Mouse (Mus musculus) neural tube, embryonic 14.5 days (tissue): ENCODE data around the gene Mgat2. TPM values are rescaled to one million over a fixed set of nuclear protein-coding genes. Genes with fewer than 3 reads are reported as not detected.

Experiments
- ATAC-seq: fragments of 200-750 bp; cut with Nextera tagmentation; 2 replicates; pipeline ENCODE4 v1.8.0; 2017; ENCODE audit warnings: low read depth, mild to moderate bottlenecking, moderate TSS enrichment, moderate library complexity
- H3K27ac ChIP-seq: fragments of 300-500 bp; sonication (generic); 2 replicates; pipeline ENCODE4 v1.5.1; 2014; ENCODE audit warnings: low read depth, mild to moderate bottlenecking, control low read depth, low read length, moderate library complexity, mixed read lengths
- H3K27me3 ChIP-seq: fragments of 300-500 bp; sonication (generic); 2 replicates; pipeline ENCODE4 v1.6.1; 2014; ENCODE audit warnings: low read length; ENCODE audit not compliant: control insufficient read depth, insufficient read depth
- H3K36me3 ChIP-seq: fragments of 300-500 bp; sonication (generic); 2 replicates; pipeline ENCODE4 v1.6.1; 2014; ENCODE audit warnings: low read length, mixed read lengths; ENCODE audit not compliant: control insufficient read depth, insufficient read depth
- H3K4me1 ChIP-seq: fragments of 300-500 bp; sonication (generic); 2 replicates; pipeline ENCODE4 v1.6.1; 2014; ENCODE audit warnings: low read length; ENCODE audit not compliant: control insufficient read depth, insufficient read depth
- H3K4me2 ChIP-seq: fragments of 300-500 bp; sonication (generic); 2 replicates; pipeline ENCODE4 v1.6.1; 2014; ENCODE audit warnings: mild to moderate bottlenecking, low read depth, low read length, control low read depth
- H3K4me3 ChIP-seq: fragments of 300-500 bp; sonication (generic); 2 replicates; pipeline ENCODE4 v1.5.1; 2014; ENCODE audit warnings: low read depth, low read length, control low read depth, mixed read lengths
- H3K9ac ChIP-seq: fragments of 300-500 bp; sonication (generic); replicated peaks from 2 replicates; pipeline ENCODE4 v1.6.1; 2014; ENCODE audit warnings: low read depth, mild to moderate bottlenecking, control low read depth, low read length, mixed read lengths
- H3K9me3 ChIP-seq: fragments of 300-500 bp; sonication (generic); 2 replicates; pipeline ENCODE4 v1.6.1; 2016; ENCODE audit warnings: low read length; ENCODE audit not compliant: control insufficient read depth
- WGBS: fragments of 180-500 bp; shearing (Covaris S2); extraction: QIAGEN DNeasy Blood & Tissue Kit; methylation state at CpG from one replicate; pipeline ENCODE4 v1.1.7; 2014; 5-methylcytosine and 5-hydroxymethylcytosine counted together
- polyA plus RNA-seq: library from polyadenylated mRNA; unstranded; fragments of >200 nt; fragmentation: Nextera tagmentation; extraction: Ambion mirVana; gene quantifications from 2 replicates; pipeline ENCODE4 v1.2.1, GENCODE M21; 2014

Mgat2 gene
- polyA plus RNA-seq, 1 experiment from 2014 or later: 36.8 TPM

DNA sequence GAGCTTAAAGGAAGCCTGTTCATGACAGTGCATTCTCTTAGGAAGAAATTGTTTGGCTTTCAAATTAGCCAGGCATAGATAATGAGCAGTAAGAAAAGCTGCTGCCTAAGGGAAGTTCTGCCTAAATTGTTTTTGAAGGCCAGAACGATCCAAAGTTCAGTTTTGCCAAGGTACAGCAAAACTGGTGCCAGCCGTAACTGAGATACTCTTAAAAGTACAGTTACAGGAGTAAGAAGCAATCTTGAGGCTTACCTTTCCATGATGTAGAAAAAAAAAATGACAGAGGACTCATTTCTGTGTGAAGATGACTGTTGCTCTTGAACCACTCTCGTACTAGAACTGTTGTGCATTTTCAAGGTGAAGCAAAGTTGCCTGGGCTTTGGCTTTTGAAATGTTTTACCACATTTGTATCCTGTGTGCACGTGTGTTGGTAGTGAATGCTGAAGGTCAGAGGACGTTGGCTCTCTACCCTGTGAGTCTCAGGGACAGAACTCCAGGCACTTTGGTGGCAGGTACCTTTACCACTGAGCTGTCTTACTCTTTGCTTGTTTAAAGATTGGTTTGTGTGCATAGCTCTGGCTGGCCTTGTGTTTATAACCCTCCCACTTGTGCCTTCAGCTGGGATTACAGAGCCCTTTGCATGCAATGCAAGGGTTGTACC is 3.0 kb downstream of the Mgat2 start:
- peak overlapping the region; percentile 14; the same call in 1 of the 2 replicates for H3K4me2 ChIP-seq
- no peak overlapping the region for H3K4me3 ChIP-seq
- no peak for ATAC-seq
- H3K27ac ChIP-seq: no peak overlapping the region
- WGBS: 77% methylated on average over 5 of the region's 5 CpGs
- peaks cover 15% of the 10 kb centered on the region for H3K4me1 ChIP-seq
- H3K9me3 ChIP-seq: no peaks in the 10 kb centered on the region
- peaks cover 3% of the 10 kb centered on the region; the same call in 1 of the 2 replicates for H3K36me3 ChIP-seq
- H3K27me3 ChIP-seq: no peaks in the 10 kb centered on the region
- no peak overlapping the region; the same call in 1 of the 2 replicates for H3K9ac ChIP-seq

DNA sequence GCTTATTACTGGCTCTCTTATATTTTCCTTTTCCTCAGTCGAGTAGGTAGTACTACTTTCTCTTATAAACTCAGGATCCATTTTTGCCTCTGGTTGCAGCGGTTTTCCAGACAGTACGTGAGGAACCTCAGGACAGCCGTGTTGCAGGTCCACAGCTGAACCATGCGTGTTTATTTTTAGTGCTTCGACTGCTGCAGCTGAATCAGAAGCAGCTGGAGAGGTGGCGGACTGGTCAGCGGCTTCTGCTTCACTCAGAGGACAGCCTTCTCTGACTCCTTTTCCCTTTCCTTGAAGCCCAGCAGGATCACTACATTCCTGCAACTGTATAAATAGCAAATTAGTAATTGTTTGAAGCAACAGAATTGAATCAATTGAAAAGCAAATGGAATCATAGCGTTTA is 6.1 kb downstream of the Mgat2 start:
- Histone ChIP-seq H3K4me3 (no peak overlapping the region), H3K27ac (no peak overlapping the region), H3K27me3 (no peaks in the 10 kb centered on the region)

DNA sequence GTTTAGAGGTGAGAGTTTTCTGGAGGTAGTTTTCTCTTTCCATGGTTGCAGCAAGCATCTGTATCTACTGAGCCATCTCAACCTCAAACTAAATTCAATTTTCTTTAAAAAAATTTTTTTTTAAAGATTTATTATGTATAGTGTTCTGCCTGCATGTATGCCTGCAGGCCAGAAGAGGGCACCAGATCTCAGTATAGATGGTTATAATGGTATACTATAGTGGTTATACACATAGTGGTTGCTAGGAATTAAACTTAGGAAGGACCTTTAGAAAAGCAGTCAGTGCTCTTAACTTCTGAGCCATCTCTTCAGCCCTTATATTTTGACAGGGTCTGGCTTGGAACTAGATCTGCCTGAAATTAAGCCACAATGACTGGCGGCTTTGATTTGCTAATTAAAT is 6.6 kb downstream of the Mgat2 start:
- H3K27ac ChIP-seq: no peak overlapping the region
- peaks cover 3% of the 10 kb centered on the region; the same call in 1 of the 2 replicates for H3K36me3 ChIP-seq
- H3K4me1 ChIP-seq: peaks cover 6% of the 10 kb centered on the region
- no peaks in the 10 kb centered on the region for H3K9me3 ChIP-seq
- H3K4me2 ChIP-seq: no peak overlapping the region
- ATAC-seq: no peak
- no peak overlapping the region for H3K4me3 ChIP-seq
- WGBS: 92% methylated on average over 1 of the region's 1 CpGs
- no peaks in the 10 kb centered on the region for H3K27me3 ChIP-seq
- H3K9ac ChIP-seq: no peak overlapping the region

More for the DNA sequence above, 6.1 kb downstream of the Mgat2 start:
- WGBS: 89% methylated on average over 9 of the region's 9 CpGs
- peaks cover 10% of the 10 kb centered on the region for H3K4me1 ChIP-seq
- peaks cover 3% of the 10 kb centered on the region; the same call in 1 of the 2 replicates for H3K36me3 ChIP-seq
- no peak overlapping the region for H3K9ac ChIP-seq
- H3K9me3 ChIP-seq: no peaks in the 10 kb centered on the region
- no peak for ATAC-seq
- H3K4me2 ChIP-seq: no peak overlapping the region

DNA sequence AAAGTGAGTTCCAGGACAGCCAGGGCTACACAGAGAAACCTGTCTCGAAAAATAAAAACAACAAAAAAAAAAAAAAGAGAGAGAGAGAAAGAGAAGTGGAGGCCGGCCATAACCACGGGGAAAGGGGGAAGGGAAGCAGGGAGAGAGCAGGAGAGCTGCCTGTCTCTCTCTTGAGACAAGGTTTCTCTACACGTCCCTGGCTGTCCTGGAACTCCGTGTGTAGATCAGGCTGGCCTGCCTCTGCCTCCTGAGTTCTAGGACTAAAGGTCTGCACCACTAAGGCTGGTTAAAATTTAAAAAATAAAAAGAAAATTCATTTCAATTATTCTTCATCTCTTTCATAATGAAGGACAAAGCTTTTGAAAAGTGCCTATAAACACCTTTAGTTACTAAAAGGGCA is 7.4 kb downstream of the Mgat2 start:
- Histone ChIP-seq H3K9ac (no peak overlapping the region), H3K9me3 (no peaks in the 10 kb centered on the region), H3K4me2 (no peak overlapping the region), H3K27me3 (no peaks in the 10 kb centered on the region), H3K4me1 (peaks cover 8% of the 10 kb centered on the region; the same call in 1 of the 2 replicates), H3K36me3 (peaks cover 3% of the 10 kb centered on the region; the same call in 1 of the 2 replicates), H3K27ac (no peak overlapping the region), H3K4me3 (no peak overlapping the region)
- WGBS: 92% methylated on average over 5 of the region's 5 CpGs
- no peak for ATAC-seq

DNA sequence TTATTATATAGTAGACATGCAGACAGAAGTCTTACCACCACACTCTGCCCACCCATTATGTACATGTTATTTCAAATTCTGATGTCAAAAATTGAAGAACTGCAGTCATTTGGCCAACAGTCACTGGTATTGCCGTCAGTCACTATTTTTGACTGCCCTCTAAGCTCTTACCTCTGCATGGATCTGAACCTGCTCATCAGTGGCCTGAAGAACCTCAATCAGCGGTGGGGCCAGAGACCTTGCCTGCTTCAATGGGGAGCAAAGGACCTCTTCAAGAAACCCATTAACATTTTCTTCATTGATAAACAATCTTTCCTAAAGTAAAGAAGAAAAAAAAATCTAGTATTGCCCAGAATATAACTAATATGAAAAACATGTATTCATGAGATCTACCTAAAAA is 8.7 kb downstream of the Mgat2 start:
- Histone ChIP-seq H3K36me3 (peaks cover 3% of the 10 kb centered on the region; the same call in 1 of the 2 replicates), H3K4me3 (no peak overlapping the region), H3K27ac (no peak overlapping the region), H3K27me3 (no peaks in the 10 kb centered on the region), H3K9me3 (no peaks in the 10 kb centered on the region), H3K4me1 (peaks cover 5% of the 10 kb centered on the region; the same call in 1 of the 2 replicates), H3K9ac (no peak overlapping the region), H3K4me2 (no peak overlapping the region)
- 97% methylated on average over 2 of the region's 2 CpGs for WGBS
- ATAC-seq: no peak

DNA sequence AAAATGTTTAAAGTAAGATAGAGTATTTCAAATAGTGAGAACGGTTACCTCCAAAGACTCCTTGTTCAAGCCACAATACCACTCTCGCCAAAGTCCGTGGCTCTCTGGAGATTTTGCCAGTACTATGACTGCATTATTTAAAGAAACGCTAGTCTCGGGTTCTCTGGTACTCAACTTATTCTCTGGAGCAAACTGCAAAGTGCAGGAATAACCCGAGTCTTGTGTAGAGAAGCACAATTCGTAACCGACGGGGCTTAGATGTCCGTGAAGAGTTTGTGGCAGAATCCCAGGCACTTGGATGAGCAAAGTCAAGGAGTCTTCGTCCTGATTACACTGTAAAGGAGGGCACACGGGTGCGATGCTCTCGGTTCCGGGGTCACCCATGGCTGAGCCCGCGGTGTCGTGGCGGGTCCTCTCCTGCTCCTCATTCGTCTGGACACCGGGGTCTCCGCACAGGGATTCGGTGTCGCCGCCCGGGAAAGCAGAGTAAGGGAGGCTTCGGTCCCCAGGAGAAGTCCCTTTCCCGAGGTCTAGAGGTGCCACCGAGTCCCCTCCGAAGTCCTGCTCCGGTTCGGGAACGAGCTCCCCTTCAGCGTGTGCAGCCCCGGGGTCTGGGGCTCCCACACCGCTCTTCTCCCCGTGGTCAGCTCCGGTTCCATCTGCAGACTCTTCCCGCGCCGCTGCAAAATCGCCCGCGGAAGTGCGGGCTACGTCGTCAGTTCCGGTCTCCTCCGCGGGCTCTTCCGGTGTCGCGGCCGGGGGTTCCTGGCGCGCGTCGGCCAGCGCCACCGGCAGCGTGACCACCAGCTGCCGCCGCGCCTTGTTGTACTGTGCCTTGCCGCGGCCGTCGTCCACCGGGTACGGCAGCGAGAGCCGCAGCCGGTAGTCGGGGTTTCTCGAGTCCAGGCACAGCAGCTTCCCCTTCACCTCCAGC is 12.8 kb downstream of the Mgat2 start, which contains the start of gene Gm49383:
Gene Gm49383, minus strand, starts transcription at position 661 of the 934 bp plus-strand sequence.
- peak; percentile 82 for ATAC-seq
- Histone ChIP-seq H3K27ac (peak within 1 kb of the TSS; percentile 93), H3K27me3 (no peaks in the 10 kb centered on the region), H3K9ac (peak within 1 kb of the TSS; percentile 83), H3K4me1 (peaks cover 19% of the 10 kb centered on the region; the same call in 1 of the 2 replicates), H3K9me3 (no peaks in the 10 kb centered on the region), H3K36me3 (no peaks in the 10 kb centered on the region; the same call in 1 of the 2 replicates), H3K4me2 (peak within 1 kb of the TSS; percentile 97), H3K4me3 (peak within 1 kb of the TSS; percentile 94)
- under 1% methylated on average over 75 of the region's 75 CpGs for WGBS

DNA sequence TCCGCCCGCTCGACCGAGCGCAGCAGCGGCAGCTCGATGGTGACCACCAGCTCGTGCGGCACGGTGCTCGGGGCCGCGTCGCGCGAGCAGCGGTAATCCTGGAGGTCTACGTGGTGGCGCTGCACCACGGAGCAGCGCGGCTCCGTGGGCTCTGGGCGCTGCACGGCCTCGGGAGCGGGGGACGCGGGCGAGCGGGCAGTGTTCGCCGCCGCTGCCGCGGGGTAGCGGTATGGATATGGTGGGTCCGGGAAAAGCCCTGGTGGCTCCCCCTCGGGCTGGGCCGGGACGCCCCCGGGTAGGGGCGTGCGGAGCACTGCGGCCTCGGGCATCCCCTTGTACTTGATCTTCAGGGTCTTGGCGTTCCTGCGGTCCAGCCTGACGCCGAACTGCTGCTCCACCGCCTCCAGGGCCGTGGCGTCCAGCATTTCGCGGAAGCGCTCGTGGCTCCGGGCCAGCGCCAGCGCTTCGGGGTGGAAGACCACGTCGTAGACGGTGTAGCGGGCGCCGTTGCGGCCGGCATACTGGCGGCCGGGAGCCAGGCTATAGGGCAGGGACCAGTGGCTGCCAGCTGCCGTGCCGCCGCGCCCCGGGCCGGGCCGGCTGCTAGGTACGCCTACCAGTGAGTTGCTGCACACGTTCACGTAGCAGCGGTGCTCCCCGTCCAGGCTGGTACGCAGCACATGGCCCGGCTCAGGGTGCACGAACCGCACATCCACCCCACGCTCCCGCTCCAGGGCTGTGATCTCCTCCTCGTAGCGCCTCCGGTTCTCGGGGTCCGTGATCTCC is 13.6 kb downstream of the Mgat2 start:
- peaks cover 19% of the 10 kb centered on the region; the same call in 1 of the 2 replicates for H3K4me1 ChIP-seq
- ATAC-seq: peak; percentile 79
- peak overlapping the region; percentile 97 for H3K4me2 ChIP-seq
- H3K4me3 ChIP-seq: peak overlapping the region; percentile 94
- H3K27ac ChIP-seq: peak overlapping the region; percentile 93
- H3K36me3 ChIP-seq: no peaks in the 10 kb centered on the region; the same call in 1 of the 2 replicates
- no peaks in the 10 kb centered on the region for H3K27me3 ChIP-seq
- H3K9me3 ChIP-seq: no peaks in the 10 kb centered on the region
- under 1% methylated on average over 86 of the region's 94 CpGs for WGBS
- H3K9ac ChIP-seq: peak overlapping the region; percentile 83

DNA sequence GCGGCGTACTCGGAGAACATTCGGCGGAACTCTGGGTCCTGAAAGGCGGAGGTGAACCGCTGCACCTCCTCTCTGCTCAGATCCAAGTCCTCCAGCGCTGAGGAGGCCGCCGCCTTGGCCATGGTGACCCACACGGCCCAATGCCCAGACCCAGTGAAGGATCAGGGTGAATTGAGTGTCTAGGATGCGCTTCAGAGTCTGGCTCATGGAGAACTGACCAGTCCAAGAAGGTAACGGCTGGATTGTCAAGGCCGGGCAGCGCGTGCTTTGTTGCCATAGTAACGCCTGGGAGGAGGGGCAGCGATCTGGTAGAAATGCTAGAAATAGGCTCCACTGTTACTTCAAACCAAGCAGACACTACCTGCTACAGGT is 14.2 kb downstream of the Mgat2 start, which contains the start of gene Dnaaf2:
Gene Dnaaf2, minus strand, starts transcription at position 266 of the 372 bp plus-strand sequence.
- WGBS: 1% methylated on average over 18 of the region's 18 CpGs
- ATAC-seq: peak; percentile 30
- H3K27me3 ChIP-seq: no peaks in the 10 kb centered on the region

More for the DNA sequence above, 14.2 kb downstream of the Mgat2 start, which contains the start of gene Dnaaf2:
- Histone ChIP-seq H3K9me3 (no peaks in the 10 kb centered on the region), H3K4me3 (peak within 1 kb of the TSS; percentile 94), H3K27ac (peak within 1 kb of the TSS; percentile 93), H3K9ac (peak within 1 kb of the TSS; percentile 83), H3K36me3 (no peaks in the 10 kb centered on the region; the same call in 1 of the 2 replicates), H3K4me2 (peak within 1 kb of the TSS; percentile 97), H3K4me1 (peaks cover 19% of the 10 kb centered on the region; the same call in 1 of the 2 replicates)
